In the genomic region with DNA sequence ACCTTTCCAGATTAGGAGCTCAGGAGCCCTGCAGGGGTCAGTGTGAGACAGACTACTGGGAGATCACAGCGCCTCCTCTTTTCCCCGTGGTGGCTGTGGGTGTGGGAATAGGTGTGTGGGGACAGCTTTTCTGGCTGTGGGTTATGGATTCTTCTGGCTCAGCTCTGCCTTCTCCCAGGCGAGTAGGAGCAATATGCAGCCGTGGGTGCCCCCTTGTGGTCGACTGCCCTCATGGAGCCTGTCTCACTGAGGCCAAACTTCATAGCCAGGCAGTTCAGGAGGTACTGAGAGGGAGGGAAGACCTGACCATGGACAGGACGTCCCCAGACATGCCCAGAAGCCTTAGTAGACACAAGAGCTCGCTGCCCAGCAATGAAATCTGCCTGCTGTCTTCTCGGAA, we compare ENCODE assay signal across 8 mouse cellular contexts.
DNase-seq lines count a peak whose midpoint lies in the region; TF ChIP-seq lines count a peak whose summit lies in the region.

No protein-coding gene starts in this region.

- 0 out of 2 replicates have a peak, but pooled peaks cover 4% of the 10 kb centered on the region for H3K27me3 ChIP-seq in hindbrain, embryonic 10.5 days (ENCODE audit: insufficient read depth, poor library complexity, severe bottlenecking)

- TF ChIP-seq CTCF in layer of hippocampus, adult 2 months (conservative IDR thresholded peaks at IDR 0.05): peak; percentile 91

- no peaks in the 10 kb centered on the region for H3K36me3 ChIP-seq in hindbrain, embryonic 10.5 days

- no peaks in the 10 kb centered on the region for H3K9me3 ChIP-seq in hindbrain, embryonic 10.5 days

- H3K4me1 ChIP-seq in hindbrain, embryonic 10.5 days (replicated peaks): peaks cover 23% of the 10 kb centered on the region

- no peak overlapping the region for H3K4me3 ChIP-seq in hindbrain, embryonic 10.5 days
- H3K4me3 ChIP-seq in layer of hippocampus, adult 2 months: no peak overlapping the region

- WGBS in hindbrain, embryonic 10.5 days: 8% methylated on average over 8 of the region's 8 CpGs

- H3K27ac ChIP-seq in hindbrain, embryonic 10.5 days: no peak overlapping the region
- peak overlapping the region; percentile 80 for H3K27ac ChIP-seq in layer of hippocampus, adult 2 months

- peak; percentile 73 for DNase-seq in R1 (ENCODE audit: low read depth, low spot score)
- peak; percentile 95 for DNase-seq in cerebellum, adult 9-10 months
- DNase-seq in frontal cortex, postnatal 10 days (ENCODE audit: low spot score in 2 of 2): peak; percentile 71 to 86
- DNase-seq in hindbrain, embryonic 10.5 days (ENCODE audit: low spot score): peak; percentile 87
- DNase-seq in layer of hippocampus, adult 2 months (ENCODE audit: low spot score in 2 of 2): peak; percentile 86 to 95
- DNase-seq in lung, adult 18-20 months: peak; percentile 34 to 45
- peak; percentile 60 for DNase-seq in ovary, postnatal 14 days (ENCODE audit: low spot score)
- DNase-seq in urinary bladder, adult 2 months (ENCODE audit: low spot score): peak; percentile 53

Comparison
In these comparisons a context has a peak if more than half of its experiments do, and no peak if none do; other contexts are left out.
1. DNase-seq: peak in every context shown above with its lines; median percentile 95 in cerebellum, adult 9-10 months; 90 in layer of hippocampus, adult 2 months; 87 in hindbrain, embryonic 10.5 days; 78 in frontal cortex, postnatal 10 days; 73 in R1; 60 in ovary, postnatal 14 days; 53 in urinary bladder, adult 2 months; 40 in lung, adult 18-20 months.